Mouse (Mus musculus): ENCODE measurements around the gene Palm3.
A peak's percentile ranks its signal among the peaks of the same experiment; 100 is the strongest.
"Not testable (repeated sequence)": the region's sequence is repeated elsewhere in the genome, so short reads cannot be mapped to it uniquely, and the experiment has no call there.

Gene Palm3

DNA sequence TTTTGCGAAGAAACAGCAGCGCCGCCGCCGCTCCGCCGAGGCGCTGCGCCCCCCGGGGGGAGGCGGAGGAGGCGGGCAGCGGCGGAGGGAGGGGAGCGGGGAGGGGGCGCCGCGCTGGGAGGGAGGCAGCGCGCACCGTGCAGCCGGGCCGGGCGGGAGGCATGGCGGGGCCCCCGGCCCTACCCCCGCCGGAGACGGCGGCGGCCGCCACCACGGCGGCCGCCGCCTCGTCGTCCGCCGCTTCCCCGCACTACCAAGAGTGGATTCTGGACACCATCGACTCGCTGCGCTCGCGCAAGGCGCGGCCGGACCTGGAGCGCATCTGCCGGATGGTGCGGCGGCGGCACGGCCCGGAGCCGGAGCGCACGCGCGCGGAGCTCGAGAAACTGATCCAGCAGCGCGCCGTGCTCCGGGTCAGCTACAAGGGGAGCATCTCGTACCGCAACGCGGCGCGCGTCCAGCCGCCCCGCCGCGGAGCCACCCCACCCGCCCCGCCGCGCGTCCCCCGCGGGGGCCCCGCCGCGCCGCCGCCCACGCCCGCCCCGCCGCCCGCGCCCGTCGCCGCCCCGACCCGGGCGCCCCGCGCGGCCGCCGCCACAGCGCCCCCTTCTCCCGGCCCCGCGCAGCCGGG, 23.6 kb upstream of the Palm3 start, which contains the start of gene Samd1:
Samd1 (plus strand) TSS at position 162 of the 631 bp plus-strand sequence.
- no peak for DNase-seq (ENCODE audit: low spot score in 2 of 2)

- DNase-seq (ENCODE audit: low spot score in 2 of 2) = no peak
Observed at GRCm38 (mm10) chr8:83998231-83999056, 22.8 kb upstream of the Palm3 start.

- DNase-seq (ENCODE audit: low spot score in 2 of 2) = no peak
Observed at GRCm38 (mm10) chr8:83999057-83999705, 22.1 kb upstream of the Palm3 start.

DNA sequence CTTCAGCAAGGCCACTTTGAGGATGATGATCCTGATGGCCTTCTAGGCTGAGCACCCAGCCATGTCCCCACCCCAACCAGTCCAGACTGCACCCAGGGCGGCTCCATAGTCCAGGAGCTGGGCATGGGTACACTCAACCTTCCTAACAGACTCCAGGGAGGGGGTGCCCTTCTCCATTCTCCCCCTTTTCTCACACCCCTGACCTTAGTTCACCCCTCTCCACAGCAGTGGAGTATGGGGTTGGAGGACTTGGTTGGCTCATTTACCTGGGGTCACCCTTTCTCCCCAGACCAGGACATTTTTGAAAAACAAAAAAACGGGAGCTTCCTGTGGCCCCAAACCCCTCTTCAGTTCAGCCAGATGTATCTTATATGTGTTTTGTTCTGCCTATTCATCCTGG, 21.4 kb upstream of the Palm3 start:
- no peak for DNase-seq (ENCODE audit: low spot score in 2 of 2)

DNA sequence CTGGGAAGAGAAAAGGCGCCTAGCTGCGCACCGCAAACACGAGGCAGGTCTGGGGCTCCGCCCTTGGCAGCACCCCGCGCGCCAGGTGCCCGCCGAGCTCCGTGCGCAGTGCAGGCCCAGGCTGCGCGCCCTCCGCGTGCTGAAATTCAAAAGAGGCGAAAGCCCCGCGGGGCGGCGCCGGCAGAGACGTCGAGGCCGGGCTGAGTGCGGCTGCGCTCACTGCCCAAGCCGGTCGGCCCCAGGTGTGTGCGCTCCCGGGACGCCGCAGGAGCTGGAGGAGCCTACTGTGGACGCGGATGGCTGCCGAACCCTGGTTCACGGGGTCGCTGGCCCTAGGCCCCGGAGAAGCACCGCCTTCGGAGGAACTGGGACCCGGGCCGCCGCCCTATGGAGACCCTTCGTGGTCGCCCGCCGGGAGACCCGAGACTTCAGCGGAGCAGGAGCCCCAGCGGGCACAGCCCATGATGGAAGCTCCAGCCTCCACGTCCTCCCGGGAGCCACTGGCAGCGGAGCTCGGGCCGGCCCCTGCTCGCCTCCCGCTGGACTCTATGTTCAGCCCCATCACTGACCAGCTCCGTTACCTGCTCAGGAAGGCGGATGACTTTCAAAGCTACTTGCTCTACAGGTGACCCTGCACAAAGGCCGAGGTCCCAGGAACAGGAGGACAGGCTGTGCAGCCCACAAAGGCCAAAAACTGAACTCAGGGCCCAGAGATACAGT, 19.8 kb upstream of the Palm3 start, which contains the start of gene 1700067K01Rik:
1700067K01Rik (plus strand) TSS at position 222 of the 720 bp plus-strand sequence.
- no peak for DNase-seq (ENCODE audit: low spot score in 2 of 2)

GRCm38 (mm10) chr8:84002957-84003611, 18.2 kb upstream of the Palm3 start:
- DNase-seq (ENCODE audit: low spot score in 2 of 2) = no peak

GRCm38 (mm10) chr8:84003612-84004246, 17.5 kb upstream of the Palm3 start:
- DNase-seq (ENCODE audit: low spot score in 2 of 2) = no peak

DNA sequence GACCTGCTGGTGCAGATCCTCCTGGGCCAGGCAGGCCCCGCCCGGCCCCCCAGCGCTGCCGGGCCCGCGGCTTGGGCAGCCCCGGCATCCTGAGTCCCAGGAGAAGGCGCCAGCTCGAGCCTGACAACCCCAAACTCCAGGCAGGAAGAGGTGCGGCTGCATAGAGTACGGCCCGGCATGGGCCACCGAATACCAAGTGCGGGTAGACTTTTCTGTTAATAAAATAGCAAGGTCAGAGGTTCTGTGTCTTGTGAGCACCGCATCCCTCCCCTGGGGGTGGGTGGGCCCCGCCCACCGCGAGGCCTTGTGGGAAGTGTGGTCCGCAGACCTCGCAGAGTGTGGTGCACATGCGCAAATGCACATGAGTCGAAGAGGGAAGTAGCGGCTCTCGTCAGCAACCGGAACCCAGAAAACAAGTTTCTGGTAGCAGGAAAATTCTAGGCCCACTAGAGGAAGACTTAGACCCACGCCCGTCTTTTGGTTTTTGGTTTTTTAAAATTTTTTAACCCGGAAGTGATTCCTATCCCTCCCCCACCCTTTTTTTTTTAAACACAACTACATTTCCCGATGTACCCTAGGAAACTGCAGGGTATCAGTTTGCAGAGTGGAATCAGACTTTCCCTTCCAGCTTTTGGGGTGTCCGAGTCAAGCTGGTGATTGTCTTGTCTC, 16.6 kb upstream of the Palm3 start:
- DNase-seq (ENCODE audit: low spot score in 2 of 2) = peak; percentile 83 to 90

GRCm38 (mm10) chr8:84005502-84005901, 15.8 kb upstream of the Palm3 start:
- DNase-seq (ENCODE audit: low spot score in 2 of 2) = not testable (repeated sequence)

DNA sequence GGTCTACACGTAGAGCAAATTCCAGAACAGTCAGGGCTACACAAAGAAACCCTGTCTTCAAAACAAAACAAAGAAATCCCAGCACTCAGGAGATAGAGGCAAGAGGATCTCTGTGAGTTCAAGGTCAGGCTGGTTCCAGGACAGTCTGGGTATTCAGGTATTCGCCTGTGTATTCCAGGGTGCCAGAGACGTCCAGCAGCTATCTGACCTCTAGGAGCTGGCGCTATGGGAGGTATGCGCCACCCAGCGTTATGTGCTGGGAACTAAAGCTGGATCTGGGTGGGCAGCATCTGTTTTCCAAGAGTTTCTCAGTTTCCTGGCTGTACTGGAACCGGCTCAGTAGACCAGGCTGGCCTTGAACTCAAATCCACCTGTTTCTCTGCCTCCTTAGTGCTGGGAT, 12.9 kb upstream of the Palm3 start:
- DNase-seq (ENCODE audit: low spot score in 2 of 2) = no peak

- DNase-seq (ENCODE audit: low spot score in 2 of 2) = peak; percentile 74 to 86
Observed at GRCm38 (mm10) chr8:84009876-84010275, 11.4 kb upstream of the Palm3 start.

DNA sequence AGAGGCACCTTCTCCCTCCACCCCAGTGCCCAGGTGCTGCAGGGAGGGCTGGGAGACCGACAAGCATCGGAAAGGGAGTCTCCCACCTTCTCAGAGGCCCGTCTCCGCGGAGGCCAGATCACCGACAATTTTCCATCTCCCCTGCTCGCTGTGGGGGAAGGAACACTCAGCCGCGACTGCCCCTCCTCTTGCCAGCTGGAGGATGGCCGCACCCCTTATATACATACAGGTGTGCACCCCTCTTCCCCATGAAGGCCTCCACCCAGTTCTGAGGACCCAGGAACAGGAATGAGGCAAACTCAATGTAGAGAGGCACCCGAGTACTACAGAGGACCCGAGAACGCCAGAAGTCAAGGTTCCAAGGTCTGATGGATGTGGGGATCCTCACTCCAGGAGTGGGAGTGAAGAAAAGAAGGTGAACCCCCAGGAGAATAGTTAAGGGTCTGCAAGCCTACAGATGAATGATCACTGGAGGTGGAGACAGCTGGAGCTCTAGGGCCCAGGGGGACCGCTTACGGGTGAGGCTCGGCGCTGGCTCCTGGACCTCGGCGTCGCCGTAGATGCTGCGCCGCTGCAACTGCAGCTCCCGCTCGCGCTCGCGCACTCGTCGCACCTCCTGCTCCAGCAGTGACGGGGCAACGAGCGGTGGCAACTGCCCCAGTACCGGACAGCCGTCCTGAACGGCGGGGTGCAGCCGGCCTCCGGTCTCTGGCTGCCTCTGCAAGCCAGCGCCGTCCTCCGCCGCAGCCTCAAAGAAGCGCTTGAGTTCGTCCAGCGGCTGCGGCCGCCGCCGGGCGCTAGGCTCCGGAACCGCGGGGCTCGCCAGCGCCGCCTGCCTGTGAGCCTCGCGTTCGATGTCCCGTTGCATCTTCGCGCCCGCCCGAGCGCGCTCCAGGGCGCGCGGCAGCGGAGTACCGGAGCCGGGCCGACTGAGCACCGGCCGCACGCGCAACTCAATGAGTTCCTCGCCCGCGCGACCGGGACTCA, 10.4 kb upstream of the Palm3 start:
- DNase-seq (ENCODE audit: low spot score in 2 of 2) = peak; percentile 48 to 53

DNA sequence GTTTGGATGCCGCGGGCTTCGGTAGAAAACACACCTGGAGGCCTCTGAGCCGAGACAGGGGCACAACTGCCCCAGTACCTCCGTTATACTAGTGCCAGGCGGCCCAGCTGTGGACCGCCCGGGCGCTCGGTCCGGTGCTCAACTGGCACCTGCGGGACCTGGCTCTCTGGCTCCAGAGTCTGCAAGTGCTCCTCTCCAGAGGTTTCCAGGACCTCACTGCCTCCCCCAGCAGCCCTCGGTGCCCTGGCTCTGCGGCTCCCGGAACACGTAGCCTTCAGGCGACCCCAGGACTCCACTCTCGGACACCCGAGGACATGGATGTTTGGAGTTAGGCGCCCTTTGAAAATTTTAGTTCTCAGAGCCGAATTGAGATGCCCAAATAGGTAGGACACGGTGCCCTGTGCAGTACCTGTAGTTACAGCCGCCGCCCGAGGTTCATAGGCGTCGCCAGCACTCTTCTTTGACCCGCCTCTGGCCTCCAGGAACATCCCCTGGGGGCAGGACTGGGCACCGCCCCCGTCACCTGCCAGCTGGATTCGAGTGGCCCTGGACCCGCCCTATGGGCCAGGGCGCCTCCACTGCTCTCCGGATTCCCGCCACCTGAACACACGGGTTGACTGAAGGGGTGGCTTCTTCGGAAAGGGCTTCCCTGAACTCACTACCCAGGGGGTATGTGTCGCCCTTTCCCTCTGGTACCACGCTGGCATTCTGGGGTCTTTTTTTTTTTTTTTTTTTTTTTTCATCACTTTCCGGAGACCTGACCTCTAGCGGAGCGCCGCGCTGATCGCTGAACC, 9.4 kb upstream of the Palm3 start, which contains the start of gene 2210011C24Rik:
2210011C24Rik (minus strand) TSS at position 467 of the 794 bp plus-strand sequence.
- no peak for DNase-seq (ENCODE audit: low spot score in 2 of 2)

- DNase-seq (ENCODE audit: low spot score in 2 of 2) = no peak
Observed at GRCm38 (mm10) chr8:84012499-84013165, 8.6 kb upstream of the Palm3 start.

DNA sequence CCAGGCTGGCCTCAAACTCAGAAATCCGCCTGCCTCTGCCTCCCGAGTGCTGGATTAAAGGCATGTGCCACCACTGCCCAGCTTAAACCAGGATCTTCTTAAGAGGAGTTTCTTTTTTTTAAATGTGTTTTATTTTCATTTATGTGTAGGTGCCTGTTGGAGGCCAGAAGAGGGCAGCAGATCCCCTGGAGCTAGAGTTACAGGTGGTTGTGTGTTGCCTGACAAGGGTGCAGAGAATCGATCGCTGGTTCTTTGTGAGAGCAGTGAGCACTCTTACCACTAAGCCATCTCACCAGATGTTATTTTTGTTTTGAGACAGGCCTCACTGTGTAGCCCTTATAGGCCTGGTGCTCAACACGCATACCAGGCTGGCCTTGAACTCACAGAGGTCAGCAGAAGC, 5.4 kb upstream of the Palm3 start:
- no peak for DNase-seq (ENCODE audit: low spot score in 2 of 2)

DNA sequence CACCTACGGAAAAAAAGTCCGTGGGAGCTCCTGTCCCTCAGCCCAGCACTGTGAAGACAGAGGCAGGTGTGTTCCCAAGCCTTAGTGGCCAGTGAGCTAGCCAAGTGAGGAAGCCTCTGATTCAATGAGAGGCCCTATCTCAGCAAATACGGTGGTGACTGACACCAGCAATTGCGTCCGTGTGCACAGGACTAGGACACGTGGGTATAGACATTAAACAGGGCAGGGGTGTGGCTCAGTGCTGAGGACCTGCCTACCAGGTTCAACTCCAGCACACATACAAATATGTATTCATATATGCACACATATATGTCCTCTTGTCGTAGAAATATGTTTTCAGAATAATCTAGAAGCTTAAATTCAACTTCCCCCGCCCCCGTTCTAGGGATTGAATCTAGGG, 1.5 kb upstream of the Palm3 start:
- no peak for DNase-seq (ENCODE audit: low spot score in 2 of 2)

- DNase-seq (ENCODE audit: low spot score in 2 of 2) = no peak
Observed at GRCm38 (mm10) chr8:84021569-84021968, 298 bp downstream of the Palm3 start.

GRCm38 (mm10) chr8:84023085-84023484, 1.8 kb downstream of the Palm3 start:
- DNase-seq (ENCODE audit: low spot score in 2 of 2) = no peak
